Mouse (Mus musculus) kidney, adult 8-10 months (tissue): ENCODE results near the gene Gm5089.

Source experiments
- DNase-seq, 2 experiments: peaks; one replicate each; pipeline ENCODE4 v3.0.0; 2022

The Gm5089 gene

DNA sequence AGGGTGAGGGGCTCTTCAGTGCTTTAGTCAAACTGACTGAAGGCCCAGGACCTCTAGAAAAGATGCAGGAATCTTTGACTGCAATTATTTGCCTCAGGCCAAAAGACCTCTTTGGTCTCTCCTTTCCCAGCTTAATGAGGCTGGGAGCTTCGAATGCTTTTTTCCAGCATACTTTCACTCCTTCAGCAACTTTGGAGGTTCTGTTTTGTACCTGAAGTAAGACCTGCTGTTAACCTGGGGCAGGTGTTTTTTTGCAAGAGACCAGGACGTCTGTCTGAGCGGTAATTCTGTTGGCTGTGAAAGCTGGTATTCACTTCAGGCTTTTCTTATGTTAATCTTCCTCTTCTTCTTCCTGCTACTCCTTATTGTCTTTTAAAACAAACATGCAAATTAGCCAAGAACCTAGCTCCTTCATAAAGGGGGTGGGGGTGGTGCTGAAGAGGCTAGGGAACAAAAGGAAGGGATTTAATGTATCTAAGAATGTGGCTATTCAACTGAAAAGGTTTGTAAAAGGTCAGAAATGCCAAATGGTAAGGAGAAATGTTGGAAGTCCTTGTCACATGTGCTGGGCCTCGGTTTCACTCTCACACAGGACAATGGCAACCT lies 34.6 kb downstream of the Gm5089 start:
- no peak for DNase-seq

DNA sequence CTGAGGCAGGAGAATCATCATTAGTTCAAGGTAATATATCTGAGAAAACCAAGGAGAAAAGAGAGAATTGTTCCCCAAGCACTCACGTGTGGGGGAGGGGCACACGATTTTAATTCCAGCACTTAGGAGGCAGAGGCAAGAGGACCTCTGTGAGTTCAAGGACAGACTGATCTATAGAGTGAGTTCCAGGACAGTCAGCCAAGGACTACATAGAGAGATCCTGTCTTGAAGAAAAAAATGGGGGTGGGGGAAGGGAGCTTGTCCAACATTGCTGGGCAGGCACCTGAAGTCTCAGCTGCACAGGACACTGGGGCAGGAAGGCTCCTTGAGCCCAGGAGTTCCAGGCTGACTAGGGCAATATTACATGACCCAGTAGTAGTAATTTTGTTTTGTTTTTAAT lies 36.1 kb downstream of the Gm5089 start:
- no peak for DNase-seq

DNA sequence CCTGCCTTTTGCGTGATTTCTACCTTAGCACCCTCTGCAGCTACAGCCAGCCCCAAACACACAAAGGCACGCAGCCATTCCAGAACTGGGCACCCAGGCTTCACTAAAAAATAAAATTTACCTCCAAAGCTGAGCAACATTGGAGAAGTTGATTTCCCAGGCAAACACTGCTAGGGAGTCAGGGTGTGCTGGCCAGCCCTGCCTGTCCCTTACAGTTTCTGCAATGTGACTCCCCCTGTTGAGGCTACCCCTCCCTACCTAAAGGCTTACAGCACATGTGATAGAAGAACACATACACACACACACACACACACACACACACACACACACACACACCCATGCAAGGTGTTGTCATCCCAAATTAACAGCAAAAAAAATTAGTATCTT lies 37.4 kb downstream of the Gm5089 start:
- no peak for DNase-seq

DNA sequence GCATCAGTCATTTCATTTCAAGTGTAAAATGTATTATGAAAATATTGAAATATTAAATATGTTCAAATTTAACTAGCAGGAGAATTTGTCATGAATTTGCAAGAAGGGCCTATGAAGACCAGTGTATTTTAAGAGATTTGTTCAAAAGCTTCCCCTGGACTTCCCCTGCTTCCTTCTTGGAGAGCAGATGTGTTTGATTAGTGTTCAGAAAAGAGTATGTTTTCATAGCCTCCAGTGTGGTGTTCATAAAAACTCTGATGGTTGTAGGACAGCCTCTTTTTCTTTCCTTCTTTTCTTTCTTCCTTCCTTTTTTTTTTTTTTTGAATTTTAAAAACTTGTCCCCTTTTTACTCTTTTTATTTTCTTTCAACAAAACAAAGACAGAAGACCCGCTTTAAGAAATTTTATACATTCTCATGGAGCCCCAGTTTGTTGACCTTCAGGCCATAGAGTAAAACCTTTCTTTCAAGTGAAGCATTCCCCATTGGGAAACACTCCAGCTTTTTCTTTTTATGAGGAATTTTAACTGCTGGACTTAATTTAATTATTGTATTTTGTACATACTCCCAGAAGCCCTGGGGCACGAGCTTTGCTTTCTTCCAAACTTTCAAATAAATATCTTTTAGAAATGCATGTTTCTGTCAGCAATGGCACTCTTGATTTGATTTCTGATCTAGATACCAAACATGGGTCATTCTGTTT lies 37.9 kb downstream of the Gm5089 start:
- DNase-seq = no peak

GRCm38 (mm10) chr14:122406541-122407219 lies 44.2 kb downstream of the Gm5089 start:
- peak in 1 of 2 experiments; percentile 5 for DNase-seq

GRCm38 (mm10) chr14:122405897-122406540 lies 44.9 kb downstream of the Gm5089 start:
- peak in 1 of 2 experiments; percentile 5 for DNase-seq

DNA sequence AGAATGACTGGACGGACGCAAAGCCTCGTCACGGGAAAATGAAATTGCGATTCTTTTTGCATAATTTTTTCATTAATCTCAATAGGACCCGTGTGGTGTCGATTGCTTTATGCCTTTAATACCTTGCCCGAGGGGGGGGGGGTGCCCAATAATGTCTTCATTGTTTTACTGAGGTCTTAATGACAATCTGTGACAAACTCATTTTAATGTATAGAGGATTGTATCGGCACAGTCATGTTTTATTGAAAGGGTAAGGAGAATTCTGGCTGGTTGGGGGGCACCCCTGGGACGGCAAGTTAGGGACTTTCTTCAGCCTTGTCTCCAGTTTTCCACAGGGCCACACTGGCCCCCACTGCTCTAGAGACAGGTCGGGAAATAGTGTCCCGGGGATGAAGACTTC lies 45.7 kb downstream of the Gm5089 start:
- DNase-seq = no peak

DNA sequence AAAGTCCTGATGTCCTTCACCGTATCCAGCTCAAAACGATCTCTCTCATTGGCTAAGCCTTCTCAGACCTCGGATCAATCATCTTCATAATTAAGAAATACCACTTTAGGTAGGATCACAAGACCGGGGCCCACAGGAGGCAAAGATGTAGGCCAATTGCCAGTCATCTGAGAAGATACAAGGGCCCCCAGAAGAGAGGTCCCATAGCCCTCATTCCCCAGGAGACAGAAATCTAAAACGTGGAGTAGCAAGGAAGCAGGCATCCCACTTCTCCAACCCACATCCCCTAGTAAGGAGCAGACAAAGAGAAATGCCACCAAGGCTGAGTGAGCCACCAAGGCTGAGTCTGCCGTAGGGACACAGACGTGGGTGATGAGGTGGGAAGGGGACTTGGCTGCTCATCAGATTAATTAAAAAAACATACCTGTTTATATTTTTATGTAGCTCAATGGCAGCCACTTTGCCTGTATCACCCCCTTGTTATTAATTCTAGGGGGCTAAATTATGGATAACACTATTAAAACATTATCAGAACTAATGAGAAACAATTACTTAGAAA lies 46.2 kb downstream of the Gm5089 start:
- no peak for DNase-seq

- no peak for DNase-seq
Observed at GRCm38 (mm10) chr14:122403422-122403940, 47.4 kb downstream of the Gm5089 start.

DNA sequence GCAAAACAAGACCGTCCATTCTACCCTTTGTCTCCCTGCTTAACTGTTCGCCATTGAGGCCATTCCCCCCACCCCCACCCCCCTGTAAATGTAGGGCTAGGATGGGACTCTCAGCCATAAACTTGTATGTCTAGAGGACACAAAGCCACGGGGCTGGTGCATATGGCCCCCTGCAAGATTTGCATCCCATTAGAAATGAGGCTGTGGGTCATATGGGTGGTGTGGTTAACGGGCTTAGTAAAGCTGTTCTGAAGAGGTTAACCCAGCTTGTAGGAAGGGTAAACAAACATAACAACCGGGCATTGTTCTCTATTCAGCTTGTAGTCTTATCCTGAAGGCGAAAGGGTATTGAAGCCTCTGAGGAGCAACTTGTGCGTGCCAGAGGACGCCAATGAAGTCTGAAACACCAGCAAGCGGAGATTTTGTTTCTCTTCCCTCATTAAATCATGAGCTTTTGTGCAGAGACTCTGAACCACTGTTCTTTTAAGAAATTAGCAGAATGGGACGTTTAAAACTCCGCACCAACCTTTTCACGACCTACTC lies 48.1 kb downstream of the Gm5089 start:
- no peak for DNase-seq

GRCm38 (mm10) chr14:122401886-122402285 lies 49.0 kb downstream of the Gm5089 start:
- DNase-seq = no peak

GRCm38 (mm10) chr14:122399906-122400305 lies 51.0 kb downstream of the Gm5089 start:
- DNase-seq = no peak

- DNase-seq = no peak
Observed at GRCm38 (mm10) chr14:122398676-122399075, 52.2 kb downstream of the Gm5089 start.

DNA sequence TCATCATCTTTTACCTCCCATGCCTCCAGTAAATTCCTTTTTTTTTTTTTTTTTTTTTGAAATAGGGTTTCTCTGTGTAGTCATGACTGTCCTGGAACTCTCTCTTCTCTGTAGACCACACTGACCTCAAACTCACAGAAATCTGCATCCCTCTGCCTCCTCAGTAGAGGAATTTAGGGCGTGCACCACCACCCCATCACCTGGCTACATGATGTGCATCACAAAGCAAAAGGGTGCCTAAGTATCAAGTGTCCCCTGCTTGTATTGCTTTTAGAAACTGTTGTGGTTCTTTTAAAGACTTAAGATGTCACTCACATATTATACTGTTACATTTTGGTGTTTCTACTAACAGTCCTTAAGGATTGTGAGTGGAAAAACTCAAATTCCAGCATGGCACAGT lies 57.8 kb downstream of the Gm5089 start:
- no peak for DNase-seq

GRCm38 (mm10) chr14:122390935-122391334 lies 60.0 kb downstream of the Gm5089 start:
- no peak for DNase-seq

- DNase-seq = no peak
Observed at GRCm38 (mm10) chr14:122389684-122390370, 61.1 kb downstream of the Gm5089 start.

DNA sequence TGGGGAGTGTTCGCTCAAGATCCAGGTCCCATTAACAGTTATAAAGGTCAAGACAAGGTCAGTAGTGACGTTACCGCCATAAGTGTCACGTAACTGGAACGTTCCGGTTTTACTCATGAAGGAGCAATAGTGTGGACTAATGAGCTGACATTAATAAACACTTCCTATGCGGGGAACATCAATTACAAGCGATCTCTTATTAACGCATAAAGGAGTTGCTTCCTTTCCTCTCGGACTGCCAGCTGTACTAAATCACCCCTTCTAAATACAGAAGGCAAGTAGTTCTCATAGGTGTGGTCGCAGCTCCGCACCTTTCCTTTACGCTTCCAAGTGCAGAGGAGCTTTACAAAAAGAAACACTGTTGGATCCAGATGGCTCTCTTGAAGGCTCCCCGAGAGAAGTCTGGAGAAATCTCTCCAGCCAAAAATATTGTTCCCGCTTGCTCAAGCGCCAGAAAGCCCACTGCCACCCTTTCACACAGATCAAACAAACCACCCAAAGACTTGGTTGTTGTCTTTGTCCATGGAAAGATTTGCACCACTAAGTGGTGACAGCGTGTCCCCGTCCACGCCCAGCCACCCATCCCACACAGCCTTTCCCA lies 62.4 kb downstream of the Gm5089 start:
- no peak for DNase-seq

GRCm38 (mm10) chr14:122387781-122388180 lies 63.1 kb downstream of the Gm5089 start:
- DNase-seq = no peak

DNA sequence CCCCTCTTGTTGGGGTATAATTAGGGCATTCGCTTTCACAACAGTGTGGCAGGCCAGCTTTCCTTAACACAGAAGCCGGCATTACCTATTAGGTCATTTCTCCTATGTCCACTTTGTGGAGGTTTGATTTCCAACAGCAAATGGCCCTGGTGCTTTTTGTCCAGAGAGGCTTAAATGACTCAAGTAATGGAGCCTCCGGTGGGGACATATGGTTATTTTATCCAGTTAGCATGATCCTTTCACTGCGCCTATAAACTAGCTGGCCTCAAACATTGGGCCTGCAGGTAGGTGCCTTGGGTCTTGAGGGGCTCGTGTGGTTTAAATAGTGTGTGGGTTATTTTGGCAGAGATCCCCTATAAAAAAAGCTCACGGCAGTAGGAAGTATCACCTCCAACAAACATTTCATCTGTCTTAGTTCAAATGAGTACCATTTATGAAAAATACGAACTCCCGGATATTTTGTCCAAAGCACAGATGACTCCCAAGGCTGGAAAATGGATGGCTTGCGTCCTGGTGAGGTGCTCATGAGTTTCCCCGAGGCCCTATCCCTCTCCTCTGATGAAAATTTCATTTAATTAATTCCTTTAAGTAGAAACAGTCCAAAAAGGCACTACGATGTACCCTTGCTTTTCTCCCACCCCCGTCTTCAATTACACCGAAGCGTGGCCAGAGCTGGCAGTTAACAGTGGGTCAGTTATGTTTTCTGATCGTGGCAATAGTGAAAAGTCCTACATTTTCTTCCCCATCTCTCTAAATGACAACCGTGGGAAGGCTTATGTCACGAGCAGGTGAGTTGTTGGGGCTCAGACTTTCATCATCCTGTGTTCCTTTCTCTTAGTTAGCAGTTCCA lies 64.4 kb downstream of the Gm5089 start:
- DNase-seq = no peak

GRCm38 (mm10) chr14:122385758-122386157 lies 65.2 kb downstream of the Gm5089 start:
- no peak for DNase-seq

DNA sequence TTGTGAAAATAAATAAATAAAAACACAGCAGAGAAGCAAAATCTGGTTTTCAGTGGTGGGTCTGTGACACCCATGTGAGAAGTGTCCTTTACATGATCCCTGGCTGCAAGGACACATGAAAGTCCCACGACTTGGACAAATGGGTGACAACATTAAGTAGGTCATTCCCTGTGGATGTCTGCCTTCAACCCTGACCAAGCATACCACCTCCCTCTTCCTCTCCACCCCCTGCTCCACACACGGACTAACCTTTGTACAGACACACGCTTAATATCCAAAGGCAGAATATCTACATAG lies 65.7 kb downstream of the Gm5089 start:
- no peak for DNase-seq
